In genomic region chr4:45156433-45156832, GRCm38 (mm10) we compare ENCODE assay signal across 24 mouse cellular contexts. TPM values are rescaled to one million over a fixed set of nuclear protein-coding genes. Genes with fewer than 3 reads are reported as not detected.
DNase-seq lines count a peak whose midpoint lies in the region; ATAC-seq lines count a peak whose summit lies in the region.
"Had no signal": no experiment of that assay in that cellular context is flagged by ENCODE, and none has a peak within 500 bp of the region (broad histone marks: within the 10 kb centered on the region; RNA-seq: fewer than 3 reads in every experiment).

No protein-coding gene starts in this region.

- H3K27ac ChIP-seq in heart, embryonic 12.5 days (ENCODE audit: poor library complexity, severe bottlenecking) = no peak overlapping the region
- H3K27ac ChIP-seq: embryonic facial prominence, embryonic 10.5 days; embryonic facial prominence, embryonic 12.5 days; forebrain, embryonic 13.5 days; forebrain, embryonic 15.5 days had no signal

- no peaks in the 10 kb centered on the region for H3K36me3 ChIP-seq in heart, embryonic 12.5 days
- H3K36me3 ChIP-seq: embryonic facial prominence, embryonic 10.5 days; embryonic facial prominence, embryonic 12.5 days; forebrain, embryonic 15.5 days; G1E had no signal

- H3K4me2 ChIP-seq in heart, embryonic 12.5 days = no peak overlapping the region
- H3K4me2 ChIP-seq: embryonic facial prominence, embryonic 12.5 days; forebrain, embryonic 13.5 days; forebrain, embryonic 15.5 days had no signal

- DNase-seq in heart, adult 11 months = peak; percentile 61
- peak; percentile 16 to 63 for DNase-seq in layer of hippocampus, adult 18-20 months (ENCODE audit: low spot score in 2 of 2)
- no peak for DNase-seq in layer of hippocampus, adult 9-10 months (ENCODE audit: low spot score)
- DNase-seq in layer of hippocampus, adult 9-11 months = peak; percentile 36
- DNase-seq in gastrocnemius, adult 8-10 months (ENCODE audit: low spot score in 2 of 2) = no peak
- DNase-seq: adrenal gland, adult 8-10 months; adrenal gland, postnatal 14 days; adrenal gland, postnatal 36 days; B cell, adult 2 months; cerebellum, adult 11-12 months; cerebellum, adult 2 months; cerebellum, adult 9-10 months; cerebellum, postnatal 10 days; cerebellum, postnatal 25 days had no signal

- WGBS in heart, embryonic 12.5 days = 72% methylated on average over 3 of the region's 3 CpGs

- H3K9ac ChIP-seq in heart, embryonic 12.5 days = no peak overlapping the region
- H3K9ac ChIP-seq: embryonic facial prominence, embryonic 12.5 days; forebrain, embryonic 13.5 days; forebrain, embryonic 15.5 days had no signal

- H3K4me1 ChIP-seq in heart, embryonic 12.5 days (replicated peaks) = peaks cover 11% of the 10 kb centered on the region
- H3K4me1 ChIP-seq: embryonic facial prominence, embryonic 10.5 days; embryonic facial prominence, embryonic 12.5 days; forebrain, embryonic 13.5 days; forebrain, embryonic 15.5 days had no signal

- ATAC-seq in heart, embryonic 12.5 days (ENCODE audit: insufficient number of reproducible peaks, low FRiP score) = no peak
- ATAC-seq: activated CD4-positive, CD25-positive, alpha-beta regulatory T cell, adult 4 months; CD4-positive, CD25-positive, alpha-beta regulatory T cell, adult 4 months; forebrain, embryonic 13.5 days; forebrain, embryonic 15.5 days; Patski had no signal

- H3K27me3 ChIP-seq in heart, embryonic 12.5 days (replicated peaks) = no peaks in the 10 kb centered on the region
- H3K27me3 ChIP-seq: CH12.LX; embryonic facial prominence, embryonic 12.5 days; forebrain, embryonic 13.5 days; forebrain, embryonic 15.5 days; Patski had no signal

- no peaks in the 10 kb centered on the region for H3K9me3 ChIP-seq in heart, embryonic 12.5 days (replicated peaks)
- H3K9me3 ChIP-seq: embryonic facial prominence, embryonic 10.5 days; embryonic facial prominence, embryonic 12.5 days; forebrain, embryonic 13.5 days; forebrain, embryonic 15.5 days; G1E had no signal

- H3K4me3 ChIP-seq in heart, embryonic 12.5 days = no peak overlapping the region
- H3K4me3 ChIP-seq: embryonic facial prominence, embryonic 10.5 days; embryonic facial prominence, embryonic 12.5 days; forebrain, embryonic 13.5 days; forebrain, embryonic 15.5 days had no signal

RNA-seq across cellular contexts. Expression of gene Frmpd1, which starts 28.2 kb away (rescaled TPM):
- polyA plus RNA-seq in heart, embryonic 12.5 days (2016; fragmentation: Nextera tagmentation; extraction: Ambion mirVana) = 3.3 and 3.5 TPM in 2 replicates
- total RNA-seq in layer of hippocampus, adult 18-20 months (2021) = 10 to 100 TPM; 16.4 to 21.7 TPM
- total RNA-seq in gastrocnemius, adult 8-10 months (2022) = under 1 TPM in 1 of 4 experiments, not detected in 3; 0.04 TPM
- total RNA-seq: CH12.LX had no signal
- polyA plus RNA-seq: activated CD4-positive, CD25-positive, alpha-beta regulatory T cell, adult 4 months; CD4-positive, CD25-positive, alpha-beta regulatory T cell, adult 4 months had no signal

RNA-seq across cellular contexts. Expression of gene Tomm5, which starts 48.5 kb away (rescaled TPM):
- 207 and 213 TPM in 2 replicates for polyA plus RNA-seq in heart, embryonic 12.5 days (2016; fragmentation: Nextera tagmentation; extraction: Ambion mirVana)
- 10 to 100 TPM; 65.4 to 66.6 TPM for total RNA-seq in layer of hippocampus, adult 18-20 months (2021)
- total RNA-seq in gastrocnemius, adult 8-10 months (2022) = 10 to 100 TPM; 67.7 to 76.8 (median 68.6) TPM

Comparison
In these comparisons a context has a peak if more than half of its experiments do, and no peak if none do; other contexts are left out.
1. DNase-seq: peak in heart, adult 11 months (single experiment), layer of hippocampus, adult 18-20 months (2 of 2) and layer of hippocampus, adult 9-11 months (single experiment); none in layer of hippocampus, adult 9-10 months (single experiment) and gastrocnemius, adult 8-10 months (0 of 2).
2. RNA of gene Frmpd1, which starts 28.2 kb away (total RNA-seq): 16.4 to 21.7 TPM in layer of hippocampus, adult 18-20 months; 0.04 TPM in gastrocnemius, adult 8-10 months; every median in the first group is over 10 times any median in the second.